Mouse (Mus musculus): ENCODE measurements at regions not wholly inside any gene's neighbourhood (a gene's known extent, or its start where the extent isn't known, plus 50 kb on each side); places are given as distances from the start of the nearest gene placed in this dataset.
"Not testable (repeated sequence)": the region's sequence is repeated elsewhere in the genome, so short reads cannot be mapped to it uniquely, and the experiment has no call there.

DNA sequence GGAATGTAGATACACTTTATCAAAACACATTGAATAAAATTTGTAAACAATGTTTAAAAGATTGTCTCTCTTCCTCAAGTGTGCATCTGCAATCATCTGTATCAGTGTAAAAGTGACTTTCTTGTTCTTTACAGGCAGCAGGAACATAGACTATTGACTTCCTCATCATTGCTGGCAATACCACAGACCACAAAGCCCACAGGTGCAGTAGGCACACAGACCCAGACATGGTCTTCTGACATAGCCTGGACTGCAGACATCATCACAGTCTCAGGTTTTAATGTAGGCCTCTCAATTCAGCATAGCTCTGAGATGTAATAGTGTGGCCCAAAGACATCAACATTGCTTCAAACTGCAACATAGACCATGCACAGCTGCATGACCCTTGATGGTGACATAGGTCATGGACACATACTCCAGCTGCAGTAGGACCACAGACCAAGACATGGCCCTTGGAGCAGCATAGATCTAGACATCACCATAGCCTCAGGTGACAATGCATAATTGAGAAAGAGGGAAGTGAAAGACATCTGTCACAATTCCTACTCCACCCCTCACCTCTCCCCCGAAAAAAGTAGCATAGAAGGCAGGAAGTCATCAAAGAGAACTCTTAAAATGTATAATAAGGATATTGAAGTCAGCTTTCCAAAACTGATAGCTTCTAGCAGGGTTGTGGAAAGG, 74.1 kb upstream of the Speer2 start:
- Histone ChIP-seq H3K27ac (ENCODE audit: low read length) (no peak overlapping the region), H3K36me3 (ENCODE audit: control insufficient read depth, insufficient read depth) (no peaks in the 10 kb centered on the region), H3K4me1 (ENCODE audit: control insufficient read depth, insufficient read depth, low read length) (no peaks in the 10 kb centered on the region), H3K4me3 (ENCODE audit: low read length) (no peak overlapping the region), H3K27me3 (ENCODE audit: control insufficient read depth, insufficient read depth, low read length) (no peaks in the 10 kb centered on the region), H3K9me3 (replicated peaks; ENCODE audit: control insufficient read depth, low read length) (no peaks in the 10 kb centered on the region), H3K9ac (ENCODE audit: low read length) (no peak overlapping the region), H3K4me2 (ENCODE audit: low read depth, low read length) (no peak overlapping the region)
- ATAC-seq (replicated peaks; ENCODE audit: extremely low read depth, insufficient read depth, low FRiP score), result peak; percentile 60; the same call in 1 of the 2 replicates
- 54% methylated on average over 1 of the region's 1 CpGs for WGBS

- ATAC-seq (replicated peaks; ENCODE audit: extremely low read depth, insufficient read depth, low FRiP score), result no peak
- Histone ChIP-seq H3K4me3 (ENCODE audit: low read length) (no peak overlapping the region), H3K9me3 (replicated peaks; ENCODE audit: control insufficient read depth, low read length) (no peaks in the 10 kb centered on the region), H3K4me1 (ENCODE audit: control insufficient read depth, insufficient read depth, low read length) (no peaks in the 10 kb centered on the region), H3K27ac (ENCODE audit: low read length) (no peak overlapping the region), H3K27me3 (ENCODE audit: control insufficient read depth, insufficient read depth, low read length) (no peaks in the 10 kb centered on the region), H3K9ac (ENCODE audit: low read length) (no peak overlapping the region), H3K36me3 (ENCODE audit: control insufficient read depth, insufficient read depth) (no peaks in the 10 kb centered on the region), H3K4me2 (ENCODE audit: low read depth, low read length) (no peak overlapping the region)
- WGBS, result 37% methylated on average over 1 of the region's 1 CpGs
Measured at GRCm38 (mm10) chr16:69943635-69944034, 80.1 kb upstream of the Speer2 start.

GRCm38 (mm10) chr16:69948783-69949182, 85.2 kb upstream of the Speer2 start:
- Histone ChIP-seq H3K4me3 (ENCODE audit: low read length) (no peak overlapping the region), H3K36me3 (ENCODE audit: control insufficient read depth, insufficient read depth) (no peaks in the 10 kb centered on the region), H3K4me1 (ENCODE audit: control insufficient read depth, insufficient read depth, low read length) (no peaks in the 10 kb centered on the region), H3K9ac (ENCODE audit: low read length) (no peak overlapping the region), H3K27ac (ENCODE audit: low read length) (no peak overlapping the region), H3K4me2 (ENCODE audit: low read depth, low read length) (no peak overlapping the region), H3K27me3 (ENCODE audit: control insufficient read depth, insufficient read depth, low read length) (no peaks in the 10 kb centered on the region), H3K9me3 (replicated peaks; ENCODE audit: control insufficient read depth, low read length) (no peaks in the 10 kb centered on the region)
- 68% methylated on average over 10 of the region's 10 CpGs for whole genome bisulfite sequencing
- ATAC-seq (replicated peaks; ENCODE audit: extremely low read depth, insufficient read depth, low FRiP score), result no peak

DNA sequence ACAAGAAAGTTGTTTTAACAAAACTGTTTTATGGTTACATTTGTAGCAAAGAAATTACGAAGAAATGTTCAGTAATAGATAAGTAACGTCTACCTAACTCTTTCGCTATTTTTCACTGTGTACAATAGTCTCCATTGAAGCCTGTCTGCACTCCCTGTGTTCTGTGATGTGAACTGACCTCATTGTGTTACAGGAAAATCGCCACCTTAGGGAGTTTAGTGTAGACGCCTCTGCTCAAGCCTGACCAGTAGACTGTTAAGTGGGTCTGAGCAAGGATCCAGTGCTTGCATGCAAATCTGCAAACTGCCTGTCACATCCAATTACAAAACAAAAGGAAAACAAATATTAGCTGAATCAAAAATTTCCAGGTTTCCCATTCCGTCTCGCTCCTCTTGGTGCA, 85.8 kb upstream of the Speer2 start:
- 79% methylated on average over 7 of the region's 7 CpGs for WGBS
- no peak for ATAC-seq (replicated peaks; ENCODE audit: extremely low read depth, insufficient read depth, low FRiP score)
- H3K27ac ChIP-seq (ENCODE audit: low read length), result no peak overlapping the region
- no peaks in the 10 kb centered on the region for H3K27me3 ChIP-seq (ENCODE audit: control insufficient read depth, insufficient read depth, low read length)
- no peaks in the 10 kb centered on the region for H3K9me3 ChIP-seq (replicated peaks; ENCODE audit: control insufficient read depth, low read length)
- H3K9ac ChIP-seq (ENCODE audit: low read length), result no peak overlapping the region
- H3K4me3 ChIP-seq (ENCODE audit: low read length), result no peak overlapping the region
- no peaks in the 10 kb centered on the region for H3K36me3 ChIP-seq (ENCODE audit: control insufficient read depth, insufficient read depth)
- H3K4me2 ChIP-seq (ENCODE audit: low read depth, low read length), result no peak overlapping the region
- H3K4me1 ChIP-seq (ENCODE audit: control insufficient read depth, insufficient read depth, low read length), result no peaks in the 10 kb centered on the region

GRCm38 (mm10) chr16:69951581-69951980, 88.0 kb upstream of the Speer2 start:
- H3K4me1 ChIP-seq (ENCODE audit: control insufficient read depth, insufficient read depth, low read length), result no peaks in the 10 kb centered on the region
- H3K27me3 ChIP-seq (ENCODE audit: control insufficient read depth, insufficient read depth, low read length), result no peaks in the 10 kb centered on the region
- ATAC-seq (replicated peaks; ENCODE audit: extremely low read depth, insufficient read depth, low FRiP score), result no peak
- H3K27ac ChIP-seq (ENCODE audit: low read length), result no peak overlapping the region
- H3K4me3 ChIP-seq (ENCODE audit: low read length), result no peak overlapping the region
- no peaks in the 10 kb centered on the region for H3K9me3 ChIP-seq (replicated peaks; ENCODE audit: control insufficient read depth, low read length)
- no peaks in the 10 kb centered on the region for H3K36me3 ChIP-seq (ENCODE audit: control insufficient read depth, insufficient read depth)
- 71% methylated on average over 2 of the region's 2 CpGs for WGBS
- H3K9ac ChIP-seq (ENCODE audit: low read length), result no peak overlapping the region
- H3K4me2 ChIP-seq (ENCODE audit: low read depth, low read length), result no peak overlapping the region

DNA sequence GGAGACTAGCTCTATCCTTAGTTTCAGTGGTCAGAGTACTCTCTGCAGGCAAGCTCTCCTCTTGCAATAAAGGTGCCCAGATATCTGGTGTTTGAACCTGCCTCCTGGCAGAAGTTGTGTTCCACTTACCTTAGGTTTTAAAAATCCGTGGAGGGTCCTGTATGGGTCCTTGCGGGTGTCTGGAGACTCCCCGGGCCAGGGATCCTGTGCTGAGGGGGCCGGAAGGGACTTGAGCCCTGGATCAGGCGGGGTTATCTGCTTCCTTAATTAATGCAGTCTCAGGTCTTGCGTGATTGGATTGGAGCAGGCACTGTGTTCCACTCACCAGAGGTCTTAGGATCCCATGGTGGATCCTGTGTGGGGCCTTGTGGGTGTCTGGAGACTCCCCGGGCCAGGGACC, 103.0 kb upstream of the Speer2 start:
- WGBS, result 85% methylated on average over 7 of the region's 7 CpGs
- not testable (repeated sequence) for H3K27ac ChIP-seq (ENCODE audit: low read length); H3K9ac ChIP-seq (ENCODE audit: low read length); ATAC-seq (replicated peaks; ENCODE audit: extremely low read depth, insufficient read depth, low FRiP score); H3K4me2 ChIP-seq (ENCODE audit: low read depth, low read length); H3K9me3 ChIP-seq (replicated peaks; ENCODE audit: control insufficient read depth, low read length); H3K36me3 ChIP-seq (ENCODE audit: control insufficient read depth, insufficient read depth); H3K4me3 ChIP-seq (ENCODE audit: low read length); H3K27me3 ChIP-seq (ENCODE audit: control insufficient read depth, insufficient read depth, low read length); H3K4me1 ChIP-seq (ENCODE audit: control insufficient read depth, insufficient read depth, low read length)

- no peak for ATAC-seq (replicated peaks; ENCODE audit: extremely low read depth, insufficient read depth, low FRiP score)
- Histone ChIP-seq H3K4me1 (ENCODE audit: control insufficient read depth, insufficient read depth, low read length) (no peaks in the 10 kb centered on the region), H3K4me3 (ENCODE audit: low read length) (no peak overlapping the region), H3K27me3 (ENCODE audit: control insufficient read depth, insufficient read depth, low read length) (no peaks in the 10 kb centered on the region), H3K9ac (ENCODE audit: low read length) (no peak overlapping the region), H3K27ac (ENCODE audit: low read length) (no peak overlapping the region), H3K36me3 (ENCODE audit: control insufficient read depth, insufficient read depth) (no peaks in the 10 kb centered on the region), H3K4me2 (ENCODE audit: low read depth, low read length) (no peak overlapping the region), H3K9me3 (replicated peaks; ENCODE audit: control insufficient read depth, low read length) (no peaks in the 10 kb centered on the region)
- 70% methylated on average over 3 of the region's 3 CpGs for WGBS
Measured at GRCm38 (mm10) chr16:69979813-69980527, 116.4 kb upstream of the Speer2 start.

- no peaks in the 10 kb centered on the region for H3K36me3 ChIP-seq (ENCODE audit: control insufficient read depth, insufficient read depth)
- no peaks in the 10 kb centered on the region for H3K9me3 ChIP-seq (replicated peaks; ENCODE audit: control insufficient read depth, low read length)
- 74% methylated on average over 5 of the region's 5 CpGs for WGBS
- no peaks in the 10 kb centered on the region for H3K27me3 ChIP-seq (ENCODE audit: control insufficient read depth, insufficient read depth, low read length)
- H3K4me1 ChIP-seq (ENCODE audit: control insufficient read depth, insufficient read depth, low read length), result no peaks in the 10 kb centered on the region
- H3K4me3 ChIP-seq (ENCODE audit: low read length), result no peak overlapping the region
- H3K9ac ChIP-seq (ENCODE audit: low read length), result no peak overlapping the region
- H3K27ac ChIP-seq (ENCODE audit: low read length), result no peak overlapping the region
- no peak overlapping the region for H3K4me2 ChIP-seq (ENCODE audit: low read depth, low read length)
- no peak for ATAC-seq (replicated peaks; ENCODE audit: extremely low read depth, insufficient read depth, low FRiP score)
Measured at GRCm38 (mm10) chr16:69984320-69984719, 120.8 kb upstream of the Speer2 start.

DNA sequence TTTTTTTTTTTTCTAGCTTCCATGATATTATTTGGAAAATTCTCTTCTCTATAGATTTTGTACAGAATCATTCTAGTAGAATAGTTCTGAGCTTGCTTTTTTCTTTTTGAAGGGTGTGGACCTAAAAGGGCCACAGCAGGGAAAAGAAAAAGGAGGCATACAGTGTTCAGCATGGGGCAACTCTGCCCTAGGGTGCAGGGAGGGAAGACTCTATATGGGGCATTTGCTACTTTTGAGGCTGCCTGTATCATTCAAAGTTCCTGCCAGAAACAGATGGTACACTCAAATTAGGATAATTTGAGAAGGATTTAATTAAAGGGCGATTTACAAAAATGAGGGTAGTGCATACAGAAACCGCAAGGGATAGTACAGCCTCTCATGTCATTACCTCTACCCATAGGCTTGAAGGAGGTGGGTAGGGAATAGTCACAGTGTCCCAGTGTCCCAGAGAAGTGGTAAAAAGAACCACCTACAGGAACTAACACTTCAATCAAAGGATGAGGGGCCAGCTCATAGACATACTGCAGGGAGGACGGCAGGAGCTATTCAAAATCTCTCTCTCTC, 128.4 kb upstream of the Speer2 start:
- H3K9ac ChIP-seq (ENCODE audit: low read length), result no peak overlapping the region
- no peaks in the 10 kb centered on the region for H3K27me3 ChIP-seq (ENCODE audit: control insufficient read depth, insufficient read depth, low read length)
- H3K4me3 ChIP-seq (ENCODE audit: low read length), result no peak overlapping the region
- no peaks in the 10 kb centered on the region for H3K9me3 ChIP-seq (replicated peaks; ENCODE audit: control insufficient read depth, low read length)
- no peaks in the 10 kb centered on the region for H3K4me1 ChIP-seq (ENCODE audit: control insufficient read depth, insufficient read depth, low read length)
- H3K36me3 ChIP-seq (ENCODE audit: control insufficient read depth, insufficient read depth), result no peaks in the 10 kb centered on the region
- ATAC-seq (replicated peaks; ENCODE audit: extremely low read depth, insufficient read depth, low FRiP score), result no peak
- no peak overlapping the region for H3K4me2 ChIP-seq (ENCODE audit: low read depth, low read length)
- WGBS, result 71% methylated on average over 3 of the region's 3 CpGs
- no peak overlapping the region for H3K27ac ChIP-seq (ENCODE audit: low read length)

All from heart, embryonic 16.5 days (tissue).